Mouse (Mus musculus) midbrain, embryonic 14.5 days (tissue): ENCODE measurements around the gene Ush2a. TPM values are rescaled to one million over a fixed set of nuclear protein-coding genes. Genes with fewer than 3 reads are reported as not detected.
A peak's percentile ranks its signal among the peaks of the same experiment; 100 is the strongest.

Source experiments
- ATAC-seq: fragments of 200-750 bp; cut with Nextera tagmentation; 2 replicates; pipeline ENCODE4 v1.8.0; 2017; ENCODE audit warnings: moderate number of reproducible peaks, moderate library complexity; ENCODE audit not compliant: low FRiP score, low TSS enrichment
- DNase-seq: peaks from one replicate; pipeline ENCODE4 v3.0.0-alpha.2; 2015
- H3K27ac ChIP-seq: fragments of 300-500 bp; sonication (generic); replicated peaks from 2 replicates; pipeline ENCODE4 v1.5.1; 2014; ENCODE audit warnings: mild to moderate bottlenecking, low read depth, low read length, moderate library complexity
- H3K27me3 ChIP-seq: fragments of 300-500 bp; sonication (generic); 2 replicates; pipeline ENCODE4 v1.6.1; 2014; ENCODE audit warnings: low read length, control low read depth, mixed read lengths; ENCODE audit not compliant: control insufficient read depth, insufficient read depth
- H3K36me3 ChIP-seq: fragments of 300-500 bp; sonication (generic); 2 replicates; pipeline ENCODE4 v1.6.1; 2014; ENCODE audit warnings: low read length, control low read depth; ENCODE audit not compliant: control insufficient read depth, insufficient read depth
- H3K4me1 ChIP-seq: fragments of 300-500 bp; sonication (generic); 2 replicates; pipeline ENCODE4 v1.6.1; 2014; ENCODE audit warnings: mild to moderate bottlenecking, antibody characterized with exemption, low read length, control low read depth; ENCODE audit not compliant: control insufficient read depth, insufficient read depth
- H3K4me2 ChIP-seq: fragments of 300-500 bp; sonication (generic); 2 replicates; pipeline ENCODE4 v1.6.1; 2014; ENCODE audit warnings: mild to moderate bottlenecking, low read length, moderate library complexity
- H3K4me3 ChIP-seq: fragments of 300-500 bp; sonication (generic); replicated peaks from 2 replicates; pipeline ENCODE4 v1.5.1; 2014; ENCODE audit warnings: low read depth, low read length
- H3K9ac ChIP-seq: fragments of 300-500 bp; sonication (generic); replicated peaks from 2 replicates; pipeline ENCODE4 v1.6.1; 2014; ENCODE audit warnings: mild to moderate bottlenecking, low read length, moderate library complexity
- H3K9me3 ChIP-seq: fragments of 300-500 bp; sonication (generic); 2 replicates; pipeline ENCODE4 v1.6.1; 2016; ENCODE audit warnings: low read length, control low read depth, mixed read lengths; ENCODE audit not compliant: control insufficient read depth
- WGBS: fragments of 180-500 bp; shearing (Covaris S2); extraction: QIAGEN DNeasy Blood & Tissue Kit; methylation state at CpG from one replicate; pipeline ENCODE4 v1.1.7; 2014; 5-methylcytosine and 5-hydroxymethylcytosine counted together
- polyA plus RNA-seq: library from polyadenylated mRNA; unstranded; fragments of >200 nt; fragmentation: Nextera tagmentation; extraction: Ambion mirVana; gene quantifications from 2 replicates; pipeline ENCODE4 v1.2.1, GENCODE M21; 2014

Gene Ush2a
- polyA plus RNA-seq, 1 experiment from 2014 or later, result 0.62 TPM

- Histone ChIP-seq H3K36me3 (no peaks in the 10 kb centered on the region), H3K27ac (no peak overlapping the region), H3K4me1 (peaks cover 27% of the 10 kb centered on the region), H3K9ac (no peak overlapping the region), H3K4me3 (no peak overlapping the region), H3K4me2 (peak overlapping the region; percentile 23; the same call in 1 of the 2 replicates), H3K27me3 (no peaks in the 10 kb centered on the region), H3K9me3 (no peaks in the 10 kb centered on the region)
- ATAC-seq (no peak), DNase-seq (no peak)
- WGBS, result 13% methylated on average over 12 of the region's 12 CpGs
Observed at GRCm38 (mm10) chr1:188656121-188656520, 394.3 kb downstream of the Ush2a start.

GRCm38 (mm10) chr1:188659159-188659558, 397.3 kb downstream of the Ush2a start:
- peaks cover 34% of the 10 kb centered on the region for H3K4me1 ChIP-seq
- H3K9me3 ChIP-seq, result no peaks in the 10 kb centered on the region
- no peak overlapping the region for H3K4me3 ChIP-seq
- no peaks in the 10 kb centered on the region for H3K36me3 ChIP-seq
- no peaks in the 10 kb centered on the region for H3K27me3 ChIP-seq
- H3K9ac ChIP-seq, result no peak overlapping the region
- ATAC-seq, result no peak
- H3K27ac ChIP-seq, result no peak overlapping the region
- H3K4me2 ChIP-seq, result no peak overlapping the region
- WGBS, result 13% methylated on average over 3 of the region's 3 CpGs
- DNase-seq, result peak; percentile 13

GRCm38 (mm10) chr1:188660339-188660738, 398.5 kb downstream of the Ush2a start:
- Histone ChIP-seq H3K4me3 (peak overlapping the region; percentile 11; the same call in 1 of the 2 replicates), H3K27me3 (no peaks in the 10 kb centered on the region), H3K27ac (peak overlapping the region; percentile 60), H3K4me1 (peaks cover 34% of the 10 kb centered on the region), H3K4me2 (peak overlapping the region; percentile 47), H3K9me3 (no peaks in the 10 kb centered on the region), H3K9ac (no peak overlapping the region; the same call in 1 of the 2 replicates), H3K36me3 (no peaks in the 10 kb centered on the region)
- 2% methylated on average over 3 of the region's 3 CpGs for WGBS
- ATAC-seq, result peak; percentile 66; the same call in 1 of the 2 replicates
- peak; percentile 67 for DNase-seq

- Histone ChIP-seq H3K27me3 (no peaks in the 10 kb centered on the region), H3K4me2 (peak overlapping the region; percentile 47), H3K4me1 (peaks cover 33% of the 10 kb centered on the region), H3K9me3 (no peaks in the 10 kb centered on the region), H3K27ac (peak overlapping the region; percentile 60; the same call in 1 of the 2 replicates), H3K4me3 (peak overlapping the region; percentile 11; the same call in 1 of the 2 replicates), H3K9ac (no peak overlapping the region; the same call in 1 of the 2 replicates), H3K36me3 (no peaks in the 10 kb centered on the region)
- DNase-seq (peak; percentile 70), ATAC-seq (no peak; the same call in 1 of the 2 replicates)
- WGBS, result under 1% methylated on average over 8 of the region's 8 CpGs
Observed at GRCm38 (mm10) chr1:188660882-188661281, 399.1 kb downstream of the Ush2a start.

- DNase-seq, result no peak
- no peak for ATAC-seq
- H3K9ac ChIP-seq, result no peak overlapping the region
- no peaks in the 10 kb centered on the region for H3K9me3 ChIP-seq
- no peaks in the 10 kb centered on the region for H3K36me3 ChIP-seq
- H3K4me2 ChIP-seq, result no peak overlapping the region
- H3K4me1 ChIP-seq, result no peaks in the 10 kb centered on the region
- H3K27ac ChIP-seq, result no peak overlapping the region
- H3K27me3 ChIP-seq, result no peaks in the 10 kb centered on the region
- WGBS, result 79% methylated on average over 8 of the region's 8 CpGs
- H3K4me3 ChIP-seq, result no peak overlapping the region
Observed at GRCm38 (mm10) chr1:188667460-188667859, 405.6 kb downstream of the Ush2a start.

- Histone ChIP-seq H3K27me3 (no peaks in the 10 kb centered on the region), H3K9ac (no peak overlapping the region), H3K4me2 (no peak overlapping the region), H3K27ac (no peak overlapping the region), H3K4me1 (peaks cover 6% of the 10 kb centered on the region; the same call in 1 of the 2 replicates), H3K36me3 (no peaks in the 10 kb centered on the region), H3K4me3 (no peak overlapping the region), H3K9me3 (no peaks in the 10 kb centered on the region)
- DNase-seq (no peak), ATAC-seq (no peak)
- 93% methylated on average over 12 of the region's 12 CpGs for WGBS
Observed at GRCm38 (mm10) chr1:188668513-188668912, 406.7 kb downstream of the Ush2a start.

- Histone ChIP-seq H3K27me3 (no peaks in the 10 kb centered on the region), H3K4me1 (peaks cover 6% of the 10 kb centered on the region; the same call in 1 of the 2 replicates), H3K4me2 (peak overlapping the region; percentile 17; the same call in 1 of the 2 replicates), H3K4me3 (no peak overlapping the region), H3K36me3 (no peaks in the 10 kb centered on the region), H3K9ac (peak overlapping the region; percentile 12; the same call in 1 of the 2 replicates), H3K27ac (0 out of 2 replicates have a peak overlapping the region, but pooled peaks have one; percentile 5), H3K9me3 (no peaks in the 10 kb centered on the region)
- peak; percentile 57 for DNase-seq
- WGBS, result 30% methylated on average over 12 of the region's 12 CpGs
- no peak for ATAC-seq
Observed at GRCm38 (mm10) chr1:188672871-188673270, 411.0 kb downstream of the Ush2a start.

GRCm38 (mm10) chr1:188674640-188675510, 413.1 kb downstream of the Ush2a start:
- Histone ChIP-seq H3K27ac (no peak overlapping the region), H3K9me3 (no peaks in the 10 kb centered on the region), H3K4me1 (peaks cover 6% of the 10 kb centered on the region; the same call in 1 of the 2 replicates), H3K36me3 (no peaks in the 10 kb centered on the region), H3K27me3 (no peaks in the 10 kb centered on the region), H3K4me3 (no peak overlapping the region), H3K4me2 (no peak overlapping the region), H3K9ac (no peak overlapping the region)
- ATAC-seq (no peak), DNase-seq (no peak)
- 88% methylated on average over 8 of the region's 8 CpGs for WGBS
